Mouse (Mus musculus): Measurements from ENCODE around the gene Mybph. TPM values are rescaled to one million over a fixed set of nuclear protein-coding genes. Genes with fewer than 3 reads are reported as not detected.

Mybph gene
- polyA plus RNA-seq, 1 experiment from 2014 or later, result 0.17 TPM

- peak; percentile 82 for ATAC-seq
- H3K4me3 ChIP-seq (ENCODE audit: low read length), result no peak overlapping the region
These were observed 33.5 kb downstream of the Mybph start for GRCm38 (mm10) chr1:134226739-134227138.

DNA sequence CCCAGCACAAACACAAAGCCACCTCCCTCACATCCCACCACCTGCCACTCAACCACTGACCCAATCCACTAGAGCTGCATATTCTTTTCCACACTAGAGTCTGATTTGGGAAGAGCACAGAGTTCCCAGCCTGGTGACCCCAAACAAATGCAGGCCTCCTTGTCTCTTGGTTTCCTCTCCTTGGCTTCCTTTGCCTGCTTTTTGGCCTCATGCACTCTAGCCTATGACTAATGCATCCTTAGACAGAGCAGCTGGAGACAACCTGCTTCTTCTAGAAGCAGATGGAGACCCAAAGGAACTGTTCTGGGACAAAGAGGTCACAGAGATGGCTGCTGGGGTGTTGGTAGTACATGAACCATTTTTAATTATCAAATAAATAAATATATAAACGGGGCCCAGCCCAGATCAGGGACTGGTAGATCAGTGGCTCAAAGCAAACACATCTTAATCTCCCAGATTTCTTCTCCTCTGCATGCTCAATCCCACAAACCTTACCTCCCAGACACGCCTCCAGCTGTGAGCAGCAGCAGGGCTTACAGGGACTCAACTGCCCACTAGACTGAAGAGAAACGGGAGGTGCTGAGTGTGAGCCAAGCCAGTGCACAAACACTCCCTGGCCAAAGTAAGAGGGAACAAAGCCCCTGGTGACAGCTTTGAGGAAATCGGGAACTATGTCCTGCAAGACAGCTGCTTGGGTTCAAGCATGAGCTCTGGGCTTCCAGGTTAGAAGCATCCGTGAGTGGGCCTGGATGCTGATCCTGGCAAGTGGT lies 36.7 kb downstream of the Mybph start:
- H3K27ac ChIP-seq (ENCODE audit: low read length), result no peak overlapping the region
- H3K4me2 ChIP-seq (ENCODE audit: low read depth, low read length), result no peak overlapping the region
- no peak for ATAC-seq
- no peaks in the 10 kb centered on the region for H3K9me3 ChIP-seq (ENCODE audit: control insufficient read depth, low read length)
- WGBS, result 65% methylated on average over 5 of the region's 5 CpGs
- no peak overlapping the region for H3K9ac ChIP-seq (ENCODE audit: low read depth, low read length)
- peaks cover 15% of the 10 kb centered on the region for H3K4me1 ChIP-seq (ENCODE audit: control insufficient read depth, insufficient read depth, low read length)
- no peak overlapping the region for H3K4me3 ChIP-seq (ENCODE audit: low read length)
- no peaks in the 10 kb centered on the region for H3K36me3 ChIP-seq (ENCODE audit: control insufficient read depth, insufficient read depth, low read length)
- peaks cover 17% of the 10 kb centered on the region for H3K27me3 ChIP-seq (replicated peaks; ENCODE audit: control insufficient read depth, insufficient read depth, low read length)

More at GRCm38 (mm10) chr1:134226739-134227138, 33.5 kb downstream of the Mybph start:
- 60% methylated on average over 8 of the region's 8 CpGs for WGBS
- H3K9ac ChIP-seq (ENCODE audit: low read depth, low read length), result no peak overlapping the region
- H3K36me3 ChIP-seq (ENCODE audit: control insufficient read depth, insufficient read depth, low read length), result no peaks in the 10 kb centered on the region
- no peak overlapping the region for H3K4me2 ChIP-seq (ENCODE audit: low read depth, low read length)
- H3K27me3 ChIP-seq (replicated peaks; ENCODE audit: control insufficient read depth, insufficient read depth, low read length), result no peaks in the 10 kb centered on the region
- H3K4me1 ChIP-seq (ENCODE audit: control insufficient read depth, insufficient read depth, low read length), result peaks cover 11% of the 10 kb centered on the region
- H3K9me3 ChIP-seq (ENCODE audit: control insufficient read depth, low read length), result no peaks in the 10 kb centered on the region
- H3K27ac ChIP-seq (ENCODE audit: low read length), result no peak overlapping the region

- Histone ChIP-seq H3K36me3 (ENCODE audit: control insufficient read depth, insufficient read depth, low read length) (no peaks in the 10 kb centered on the region), H3K4me3 (ENCODE audit: low read length) (no peak overlapping the region), H3K9me3 (ENCODE audit: control insufficient read depth, low read length) (no peaks in the 10 kb centered on the region), H3K9ac (ENCODE audit: low read depth, low read length) (no peak overlapping the region), H3K27me3 (replicated peaks; ENCODE audit: control insufficient read depth, insufficient read depth, low read length) (peaks cover 24% of the 10 kb centered on the region), H3K4me2 (ENCODE audit: low read depth, low read length) (no peak overlapping the region), H3K4me1 (ENCODE audit: control insufficient read depth, insufficient read depth, low read length) (peaks cover 19% of the 10 kb centered on the region), H3K27ac (ENCODE audit: low read length) (no peak overlapping the region)
- 83% methylated on average over 10 of the region's 10 CpGs for WGBS
- no peak for ATAC-seq
These were observed 37.5 kb downstream of the Mybph start for GRCm38 (mm10) chr1:134230638-134231228.

- no peaks in the 10 kb centered on the region for H3K9me3 ChIP-seq (ENCODE audit: control insufficient read depth, low read length)
These were observed 38.0 kb downstream of the Mybph start for GRCm38 (mm10) chr1:134231270-134231669.

GRCm38 (mm10) chr1:134231681-134232080 lies 38.4 kb downstream of the Mybph start:
- H3K4me1 ChIP-seq (ENCODE audit: control insufficient read depth, insufficient read depth, low read length), result peaks cover 15% of the 10 kb centered on the region
- H3K27me3 ChIP-seq (replicated peaks; ENCODE audit: control insufficient read depth, insufficient read depth, low read length), result peaks cover 28% of the 10 kb centered on the region
- H3K27ac ChIP-seq (ENCODE audit: low read length), result no peak overlapping the region
- no peak overlapping the region for H3K4me2 ChIP-seq (ENCODE audit: low read depth, low read length)
- no peak overlapping the region for H3K9ac ChIP-seq (ENCODE audit: low read depth, low read length)
- 73% methylated on average over 3 of the region's 3 CpGs for WGBS
- H3K4me3 ChIP-seq (ENCODE audit: low read length), result no peak overlapping the region
- H3K36me3 ChIP-seq (ENCODE audit: control insufficient read depth, insufficient read depth, low read length), result no peaks in the 10 kb centered on the region
- no peaks in the 10 kb centered on the region for H3K9me3 ChIP-seq (ENCODE audit: control insufficient read depth, low read length)
- no peak for ATAC-seq

More at GRCm38 (mm10) chr1:134231270-134231669, 38.0 kb downstream of the Mybph start:
- H3K27me3 ChIP-seq (replicated peaks; ENCODE audit: control insufficient read depth, insufficient read depth, low read length), result peaks cover 24% of the 10 kb centered on the region
- no peak overlapping the region for H3K4me3 ChIP-seq (ENCODE audit: low read length)
- H3K4me1 ChIP-seq (ENCODE audit: control insufficient read depth, insufficient read depth, low read length), result peaks cover 19% of the 10 kb centered on the region
- ATAC-seq, result no peak
- no peaks in the 10 kb centered on the region for H3K36me3 ChIP-seq (ENCODE audit: control insufficient read depth, insufficient read depth, low read length)
- no peak overlapping the region for H3K4me2 ChIP-seq (ENCODE audit: low read depth, low read length)
- 86% methylated on average over 3 of the region's 3 CpGs for WGBS
- no peak overlapping the region for H3K9ac ChIP-seq (ENCODE audit: low read depth, low read length)
- H3K27ac ChIP-seq (ENCODE audit: low read length), result no peak overlapping the region

GRCm38 (mm10) chr1:134232326-134232725 lies 39.1 kb downstream of the Mybph start:
- Histone ChIP-seq H3K9me3 (ENCODE audit: control insufficient read depth, low read length) (no peaks in the 10 kb centered on the region), H3K4me3 (ENCODE audit: low read length) (no peak overlapping the region), H3K4me1 (ENCODE audit: control insufficient read depth, insufficient read depth, low read length) (peaks cover 19% of the 10 kb centered on the region), H3K9ac (ENCODE audit: low read depth, low read length) (peak overlapping the region; percentile 21; the same call in 1 of the 2 replicates), H3K27ac (ENCODE audit: low read length) (peak overlapping the region; percentile 72), H3K27me3 (replicated peaks; ENCODE audit: control insufficient read depth, insufficient read depth, low read length) (peaks cover 28% of the 10 kb centered on the region), H3K36me3 (ENCODE audit: control insufficient read depth, insufficient read depth, low read length) (no peaks in the 10 kb centered on the region), H3K4me2 (ENCODE audit: low read depth, low read length) (0 out of 2 replicates have a peak overlapping the region, but pooled peaks have one; percentile 9)
- 69% methylated on average over 8 of the region's 8 CpGs for WGBS
- ATAC-seq, result no peak

DNA sequence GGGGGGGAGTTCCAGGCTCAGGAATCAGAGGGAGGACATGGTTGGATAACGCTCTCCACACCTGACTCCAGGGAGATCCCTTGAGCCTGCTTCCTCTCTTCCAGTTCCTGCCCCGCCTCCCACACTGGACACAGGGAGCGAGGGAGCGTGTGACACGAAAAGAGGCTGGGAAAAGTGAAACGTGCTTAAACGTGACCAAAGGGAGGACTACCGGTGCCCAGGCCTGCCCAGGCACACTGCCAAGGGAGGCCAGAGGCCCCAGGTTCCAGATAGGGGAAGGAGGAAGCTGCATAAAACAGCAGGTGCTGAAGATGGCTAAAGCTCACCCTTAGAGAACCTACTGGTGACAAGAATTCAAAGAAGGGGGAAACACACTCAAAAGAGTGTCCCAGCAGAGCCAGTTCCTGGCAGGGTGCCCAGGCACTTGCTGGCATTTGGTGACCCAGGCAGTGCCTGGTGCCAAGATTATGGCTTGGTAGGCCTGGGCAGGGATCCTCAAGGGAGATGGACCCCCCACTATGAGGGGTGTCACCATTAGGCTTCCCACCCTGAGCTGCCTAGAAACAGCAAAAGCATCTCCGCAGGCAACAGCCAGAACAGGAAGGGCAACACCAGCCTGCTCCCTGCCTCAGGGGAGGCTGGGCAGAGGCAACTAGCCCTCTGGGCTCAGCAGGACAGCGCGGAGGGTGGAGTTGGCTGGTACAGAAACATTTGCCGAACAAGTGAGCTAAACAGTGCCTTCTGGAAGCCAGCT lies 39.7 kb downstream of the Mybph start:
- peaks cover 28% of the 10 kb centered on the region for H3K27me3 ChIP-seq (replicated peaks; ENCODE audit: control insufficient read depth, insufficient read depth, low read length)
- no peak overlapping the region for H3K4me3 ChIP-seq (ENCODE audit: low read length)
- H3K4me1 ChIP-seq (ENCODE audit: control insufficient read depth, insufficient read depth, low read length), result peaks cover 22% of the 10 kb centered on the region
- peak overlapping the region; percentile 72 for H3K27ac ChIP-seq (ENCODE audit: low read length)
- no peaks in the 10 kb centered on the region for H3K9me3 ChIP-seq (ENCODE audit: control insufficient read depth, low read length)
- peak overlapping the region; percentile 62 for H3K9ac ChIP-seq (ENCODE audit: low read depth, low read length)
- H3K36me3 ChIP-seq (ENCODE audit: control insufficient read depth, insufficient read depth, low read length), result no peaks in the 10 kb centered on the region
- WGBS, result 54% methylated on average over 12 of the region's 12 CpGs
- peak overlapping the region; percentile 85 for H3K4me2 ChIP-seq (ENCODE audit: low read depth, low read length)
- peak; percentile 81 for ATAC-seq

DNA sequence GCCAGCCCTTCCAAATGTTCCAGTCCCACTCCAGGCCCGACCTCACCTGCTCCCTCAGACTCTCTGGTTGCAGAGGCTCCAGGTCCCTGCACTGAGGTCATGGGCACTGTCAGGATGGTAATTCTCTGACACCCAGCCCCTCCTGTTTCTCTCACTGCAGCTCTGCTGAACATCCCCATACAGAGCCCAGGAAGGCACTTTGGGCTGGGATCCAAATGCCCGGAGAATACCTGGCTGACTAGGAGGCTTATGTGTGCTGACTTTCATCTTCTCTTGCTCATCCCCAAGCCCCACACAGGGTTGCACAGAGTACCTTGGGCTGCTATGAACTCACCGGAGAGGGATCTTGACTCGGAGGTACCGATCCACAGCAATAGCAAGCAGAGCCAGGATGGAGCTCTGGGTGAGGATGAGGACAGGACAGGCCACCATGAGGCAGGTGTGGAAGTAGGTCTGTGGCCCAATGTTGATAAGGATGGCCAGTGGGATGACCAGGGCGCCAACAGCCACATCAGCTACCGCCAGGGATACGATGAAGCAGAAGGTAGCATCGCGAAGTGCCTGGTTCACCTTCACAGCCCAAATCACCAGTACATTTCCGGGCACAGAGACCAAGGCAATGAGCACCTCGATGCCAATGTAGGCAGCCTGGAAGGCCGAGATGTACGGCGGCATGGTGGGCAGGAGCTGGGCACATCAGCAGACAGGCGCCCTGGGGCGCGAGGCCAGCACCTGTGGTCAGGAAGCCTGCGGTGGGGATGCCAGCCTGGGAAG lies 40.6 kb downstream of the Mybph start:
- ATAC-seq, result no peak
- 57% methylated on average over 19 of the region's 19 CpGs for WGBS
- Histone ChIP-seq H3K4me2 (ENCODE audit: low read depth, low read length) (peak overlapping the region; percentile 85), H3K9me3 (ENCODE audit: control insufficient read depth, low read length) (no peaks in the 10 kb centered on the region), H3K36me3 (ENCODE audit: control insufficient read depth, insufficient read depth, low read length) (no peaks in the 10 kb centered on the region), H3K4me3 (ENCODE audit: low read length) (peak overlapping the region; percentile 50), H3K27me3 (replicated peaks; ENCODE audit: control insufficient read depth, insufficient read depth, low read length) (peaks cover 28% of the 10 kb centered on the region), H3K4me1 (ENCODE audit: control insufficient read depth, insufficient read depth, low read length) (peaks cover 23% of the 10 kb centered on the region), H3K27ac (ENCODE audit: low read length) (peak overlapping the region; percentile 62), H3K9ac (ENCODE audit: low read depth, low read length) (peak overlapping the region; percentile 62)

Measured in intestine, embryonic 16.5 days (tissue).